Mouse (Mus musculus) cerebral cortex, adult 2 months (tissue): ENCODE results near the gene Hykk.

ENCODE experiments used
- WGBS: fragments of 180-500 bp; shearing (Covaris S2); methylation state at CpG from one replicate; pipeline ENCODE4 v1.1.7; 2018; 5-methylcytosine and 5-hydroxymethylcytosine counted together

Hykk gene

DNA sequence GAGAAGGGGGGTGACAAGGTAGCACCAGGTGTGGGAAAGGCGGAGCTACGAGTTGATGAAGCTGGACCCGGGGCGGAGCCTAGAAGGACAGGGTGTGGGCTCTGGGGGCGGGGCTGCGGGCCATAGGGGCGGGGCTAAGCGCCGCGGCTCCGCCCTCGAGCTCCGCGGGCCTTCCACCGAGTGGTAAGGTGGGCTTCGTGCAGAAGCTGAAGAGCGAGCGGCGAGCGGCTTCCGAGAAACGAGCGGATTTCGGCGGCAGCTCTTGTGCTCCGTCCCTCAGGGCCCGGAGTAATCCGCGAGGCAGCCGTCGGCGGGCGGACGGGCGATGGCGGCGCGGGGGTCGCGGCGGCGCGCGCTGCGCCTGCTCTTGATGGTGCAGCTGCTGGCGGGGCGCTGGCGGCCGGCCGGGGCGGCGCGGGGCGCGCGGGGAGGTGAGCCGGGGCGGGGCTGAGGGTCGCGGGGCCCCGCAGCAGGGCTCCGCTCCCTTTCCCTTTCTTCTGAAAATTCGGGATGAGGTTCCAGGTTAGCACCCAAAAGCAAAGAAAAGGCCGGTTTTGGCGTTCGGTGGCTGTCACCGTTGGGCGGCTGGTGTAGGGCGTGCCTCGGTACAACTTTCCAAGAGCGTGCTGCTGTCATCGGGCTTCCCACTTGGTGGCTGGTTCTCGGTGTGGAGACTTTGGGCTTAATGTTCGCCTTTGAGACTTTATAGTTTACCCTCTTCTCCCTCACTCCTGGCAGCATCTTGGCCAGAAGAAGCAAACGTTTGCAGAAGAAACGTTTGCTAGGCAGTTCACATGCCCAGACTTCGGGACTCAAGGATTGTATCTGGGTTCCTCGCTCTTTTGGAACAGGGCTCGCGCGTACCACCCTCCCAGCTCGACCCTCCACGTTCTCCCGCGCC, 64.5 kb downstream of the Hykk start:
- 1% methylated on average over 85 of the region's 85 CpGs for WGBS

DNA sequence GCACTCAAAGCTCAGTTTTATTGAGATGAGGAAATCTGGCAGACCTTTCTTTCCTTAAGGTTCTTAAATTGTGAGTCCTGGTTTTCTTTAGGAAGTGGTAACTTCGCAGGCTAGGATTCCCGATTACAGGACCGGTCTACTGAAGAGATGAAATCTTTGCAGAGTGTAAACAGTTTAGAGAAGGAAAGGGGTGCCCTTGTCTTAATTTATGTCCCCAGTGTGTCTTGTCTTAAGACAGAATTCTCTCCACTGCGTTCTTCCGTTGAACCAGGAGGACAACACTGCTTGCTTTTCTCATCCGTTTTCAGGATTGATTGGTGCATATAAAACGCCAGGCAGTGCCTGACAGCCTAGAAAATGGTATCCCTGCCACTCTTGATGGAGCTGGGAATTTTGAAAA, 65.3 kb downstream of the Hykk start:
- WGBS: 36% methylated on average over 7 of the region's 7 CpGs

DNA sequence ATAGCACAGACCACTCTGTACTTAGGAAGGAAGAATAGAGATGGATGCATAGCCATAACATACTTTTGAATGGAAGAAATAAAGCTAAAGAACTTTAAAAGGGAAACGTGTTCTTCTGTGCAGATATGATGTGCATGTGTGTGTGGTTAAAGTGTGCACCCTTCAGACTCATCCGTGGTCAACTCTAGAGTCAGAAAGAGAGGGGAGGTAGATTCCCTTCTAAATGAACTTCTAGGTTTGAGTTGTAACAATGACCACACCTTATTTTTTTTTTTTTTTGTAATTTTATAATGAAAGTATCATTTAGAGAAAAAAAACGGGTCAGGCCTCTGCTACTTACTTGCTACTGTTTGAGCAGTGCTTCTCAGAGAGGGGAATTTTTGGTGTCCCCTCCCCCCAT, 73.3 kb downstream of the Hykk start:
- WGBS: 86% methylated on average over 3 of the region's 3 CpGs

DNA sequence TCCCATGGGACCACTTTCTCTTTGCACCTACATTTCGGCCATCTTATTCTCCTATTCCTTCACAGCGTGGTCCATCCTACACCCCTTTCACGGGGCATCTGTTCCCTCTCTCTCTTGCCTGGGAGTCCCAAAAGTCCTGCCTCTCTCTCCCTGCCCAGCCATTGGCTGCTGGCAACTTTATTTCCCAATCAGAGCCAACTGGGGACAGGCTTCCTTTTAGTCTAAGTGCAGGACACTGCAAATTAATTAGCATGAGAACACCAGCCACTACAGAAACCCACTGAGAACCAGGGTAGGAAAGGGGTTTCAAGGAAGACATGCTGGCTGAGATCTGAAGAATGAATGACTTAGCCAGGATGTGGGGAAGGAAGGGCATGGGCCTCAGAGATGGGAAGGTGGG, 77.3 kb downstream of the Hykk start:
- 66% methylated on average over 3 of the region's 3 CpGs for WGBS

DNA sequence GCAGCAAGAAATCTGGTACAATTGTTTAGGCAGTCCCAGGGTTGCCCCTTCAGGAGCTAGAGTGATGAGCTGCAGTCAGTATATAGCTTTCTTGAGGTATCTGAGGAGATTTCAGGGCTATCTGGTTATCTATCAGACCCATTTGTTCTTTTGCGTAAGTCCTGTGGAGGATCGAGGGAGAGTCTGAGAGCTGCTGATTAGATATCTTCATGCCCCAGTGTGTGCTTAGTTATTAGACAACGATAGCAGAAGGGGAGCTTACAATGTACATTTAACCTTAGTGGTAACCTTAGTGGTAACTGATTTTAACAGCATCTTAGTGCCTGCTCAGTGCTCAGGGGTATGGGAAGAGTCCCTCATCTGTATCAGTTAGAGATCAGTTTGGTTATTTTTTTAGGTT, 78.6 kb downstream of the Hykk start:
- WGBS: 91% methylated on average over 3 of the region's 3 CpGs
